Mouse (Mus musculus): ENCODE results near the gene Prom1. TPM values are rescaled to one million over a fixed set of nuclear protein-coding genes. Genes with fewer than 3 reads are reported as not detected.

The Prom1 gene
- polyA plus RNA-seq, 1 experiment from 2014 or later, result 116 TPM

DNA sequence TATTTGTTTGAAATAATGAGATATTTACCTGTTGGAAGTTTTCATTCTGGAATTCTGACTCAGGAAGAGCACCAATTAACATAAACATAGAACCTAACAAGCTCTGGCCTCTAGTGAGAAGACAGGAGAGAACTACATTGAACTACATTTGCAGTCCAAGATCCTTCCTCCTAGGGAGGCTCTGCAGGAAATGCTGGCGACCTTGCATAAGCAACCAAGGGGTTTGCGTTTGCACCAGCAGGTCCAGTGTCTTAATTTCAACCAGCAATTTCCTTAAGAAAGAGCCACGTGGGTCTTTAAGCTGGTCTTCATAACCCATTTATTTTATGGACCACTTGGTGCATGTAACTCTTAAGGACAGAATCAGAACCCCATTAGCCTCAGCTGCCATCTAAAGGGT is 28.2 kb downstream of the Prom1 start:
- Histone ChIP-seq H3K9me3 (no peaks in the 10 kb centered on the region), H3K4me1 (replicated peaks) (peaks cover 4% of the 10 kb centered on the region; the same call in 1 of the 2 replicates), H3K27ac (no peak overlapping the region), H3K27me3 (ENCODE audit: insufficient read depth, poor library complexity, severe bottlenecking) (no peaks in the 10 kb centered on the region), H3K4me3 (no peak overlapping the region), H3K36me3 (peaks cover 19% of the 10 kb centered on the region; the same call in 1 of the 2 replicates)
- WGBS, result 87% methylated on average over 3 of the region's 3 CpGs
- no peak for DNase-seq (ENCODE audit: low spot score)

- H3K9me3 ChIP-seq, result no peaks in the 10 kb centered on the region
- peaks cover 35% of the 10 kb centered on the region for H3K36me3 ChIP-seq
- no peak overlapping the region for H3K4me3 ChIP-seq
- 94% methylated on average over 7 of the region's 7 CpGs for WGBS
- no peaks in the 10 kb centered on the region for H3K27me3 ChIP-seq (ENCODE audit: insufficient read depth, poor library complexity, severe bottlenecking)
- no peak overlapping the region for H3K27ac ChIP-seq
- peaks cover 9% of the 10 kb centered on the region; the same call in 1 of the 2 replicates for H3K4me1 ChIP-seq (replicated peaks)
- DNase-seq (ENCODE audit: low spot score), result no peak
Measured at GRCm38 (mm10) chr5:44070529-44071133, 31.2 kb downstream of the Prom1 start.

DNA sequence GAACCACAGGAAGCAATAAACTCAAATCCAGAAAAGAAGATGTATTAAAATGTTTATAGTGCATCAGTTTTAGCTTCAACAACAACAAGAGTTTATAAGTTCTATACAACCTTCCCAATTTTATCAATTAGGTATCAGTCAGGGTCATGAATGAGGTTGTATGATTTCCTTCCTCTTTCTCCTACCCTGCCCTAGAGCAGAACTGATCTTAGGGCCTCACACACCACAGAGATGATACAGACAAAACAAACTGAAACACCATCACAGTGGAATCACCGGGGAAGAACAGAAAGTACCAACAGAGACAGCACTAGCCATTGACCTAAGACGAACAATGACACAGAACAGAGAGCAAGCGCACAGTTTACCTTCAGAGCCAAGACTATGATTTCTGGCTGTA is 43.6 kb downstream of the Prom1 start:
- H3K4me1 ChIP-seq (replicated peaks), result no peaks in the 10 kb centered on the region
- no peak overlapping the region for H3K27ac ChIP-seq
- H3K4me3 ChIP-seq, result no peak overlapping the region
- 95% methylated on average over 3 of the region's 3 CpGs for WGBS
- H3K9me3 ChIP-seq, result no peaks in the 10 kb centered on the region
- no peak for DNase-seq (ENCODE audit: low spot score)
- H3K36me3 ChIP-seq, result peaks cover 90% of the 10 kb centered on the region
- H3K27me3 ChIP-seq (ENCODE audit: insufficient read depth, poor library complexity, severe bottlenecking), result no peaks in the 10 kb centered on the region

DNA sequence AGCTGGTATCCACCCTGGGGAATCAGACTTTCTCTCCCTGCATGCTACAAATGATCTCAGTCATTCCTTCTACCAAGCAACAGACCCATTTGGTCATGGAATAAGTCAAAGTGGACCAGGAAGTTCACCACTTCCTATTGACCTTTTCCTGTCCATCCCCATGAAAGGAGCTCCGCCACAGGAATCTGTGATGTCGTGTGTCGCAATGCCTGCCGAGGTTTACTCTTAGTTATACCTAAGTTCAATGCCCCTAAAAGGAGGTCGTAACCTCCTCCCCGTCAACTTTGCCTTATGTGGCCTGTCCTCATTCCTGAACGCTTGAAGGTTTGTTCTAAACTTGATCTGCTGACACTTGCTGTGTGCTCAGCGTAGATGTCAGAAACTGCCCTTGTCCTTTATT is 51.6 kb downstream of the Prom1 start:
- 0 out of 2 replicates have a peak, but pooled peaks cover 4% of the 10 kb centered on the region for H3K4me1 ChIP-seq (replicated peaks)
- H3K36me3 ChIP-seq, result peaks cover 68% of the 10 kb centered on the region
- no peak for DNase-seq (ENCODE audit: low spot score)
- H3K27ac ChIP-seq, result no peak overlapping the region
- H3K9me3 ChIP-seq, result no peaks in the 10 kb centered on the region
- WGBS, result 79% methylated on average over 8 of the region's 8 CpGs
- H3K27me3 ChIP-seq (ENCODE audit: insufficient read depth, poor library complexity, severe bottlenecking), result no peaks in the 10 kb centered on the region
- H3K4me3 ChIP-seq, result no peak overlapping the region

- Histone ChIP-seq H3K4me3 (no peak overlapping the region), H3K4me1 (replicated peaks) (0 out of 2 replicates have a peak, but pooled peaks cover 4% of the 10 kb centered on the region), H3K36me3 (peaks cover 68% of the 10 kb centered on the region), H3K27me3 (ENCODE audit: insufficient read depth, poor library complexity, severe bottlenecking) (no peaks in the 10 kb centered on the region), H3K27ac (no peak overlapping the region), H3K9me3 (no peaks in the 10 kb centered on the region)
- DNase-seq (ENCODE audit: low spot score), result no peak
- WGBS, result 72% methylated on average over 6 of the region's 6 CpGs
Measured at GRCm38 (mm10) chr5:44049395-44049976, 52.3 kb downstream of the Prom1 start.

DNA sequence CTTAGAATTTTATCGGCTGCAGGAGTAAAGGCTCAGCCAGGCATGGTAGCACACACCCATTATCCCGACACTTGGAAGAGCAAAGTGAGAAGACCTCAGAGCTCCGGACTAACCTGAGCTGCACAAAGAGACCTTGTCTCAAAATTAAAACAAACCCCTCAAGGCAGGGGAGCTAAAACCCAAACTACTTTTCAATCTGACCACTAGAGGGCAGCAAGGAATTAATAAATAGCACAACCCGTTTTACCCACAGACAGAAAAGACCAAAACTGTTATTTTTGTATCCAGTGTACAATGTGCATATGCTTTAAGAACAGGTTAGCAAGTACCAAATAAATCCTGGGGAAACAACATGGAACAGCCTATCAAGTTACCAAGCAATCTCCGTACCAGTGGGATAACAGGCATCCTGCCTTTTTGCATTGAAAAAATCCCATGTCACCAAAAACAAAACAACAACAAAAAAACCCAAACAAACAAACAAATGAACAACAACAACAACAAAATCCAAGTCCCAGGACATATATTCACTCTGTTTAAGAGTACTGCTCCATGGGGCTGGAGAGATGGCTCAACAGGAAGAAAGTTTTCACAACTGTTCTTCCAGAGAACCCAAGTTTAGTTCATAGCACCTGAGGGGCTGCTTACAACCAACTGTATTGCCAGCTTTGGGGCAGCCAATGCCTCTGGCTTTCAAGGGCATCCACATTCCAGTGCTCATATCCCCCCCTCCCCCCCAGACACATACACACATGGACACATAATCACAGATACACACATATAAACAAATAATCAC is 53.1 kb downstream of the Prom1 start:
- no peak overlapping the region for H3K27ac ChIP-seq
- H3K36me3 ChIP-seq, result peaks cover 68% of the 10 kb centered on the region
- no peak overlapping the region for H3K4me3 ChIP-seq
- H3K27me3 ChIP-seq (ENCODE audit: insufficient read depth, poor library complexity, severe bottlenecking), result no peaks in the 10 kb centered on the region
- no peak for DNase-seq (ENCODE audit: low spot score)
- WGBS, result 52% methylated on average over 5 of the region's 5 CpGs
- no peaks in the 10 kb centered on the region for H3K9me3 ChIP-seq
- H3K4me1 ChIP-seq (replicated peaks), result 0 out of 2 replicates have a peak, but pooled peaks cover 4% of the 10 kb centered on the region

GRCm38 (mm10) chr5:44041725-44042124 is 60.1 kb downstream of the Prom1 start:
- Histone ChIP-seq H3K4me3 (no peak overlapping the region), H3K36me3 (peaks cover 93% of the 10 kb centered on the region), H3K4me1 (replicated peaks) (no peaks in the 10 kb centered on the region), H3K27ac (no peak overlapping the region), H3K27me3 (ENCODE audit: insufficient read depth, poor library complexity, severe bottlenecking) (no peaks in the 10 kb centered on the region), H3K9me3 (no peaks in the 10 kb centered on the region)
- WGBS, result 67% methylated on average over 1 of the region's 1 CpGs
- no peak for DNase-seq (ENCODE audit: low spot score)

GRCm38 (mm10) chr5:44041056-44041455 is 60.8 kb downstream of the Prom1 start:
- Histone ChIP-seq H3K36me3 (peaks cover 93% of the 10 kb centered on the region), H3K9me3 (no peaks in the 10 kb centered on the region), H3K4me3 (no peak overlapping the region), H3K4me1 (replicated peaks) (no peaks in the 10 kb centered on the region), H3K27me3 (ENCODE audit: insufficient read depth, poor library complexity, severe bottlenecking) (no peaks in the 10 kb centered on the region), H3K27ac (no peak overlapping the region)
- no peak for DNase-seq (ENCODE audit: low spot score)
- WGBS, result 89% methylated on average over 3 of the region's 3 CpGs

GRCm38 (mm10) chr5:43998295-43998989 is 103.4 kb downstream of the Prom1 start:
- H3K27ac ChIP-seq, result no peak overlapping the region
- H3K27me3 ChIP-seq (ENCODE audit: insufficient read depth, poor library complexity, severe bottlenecking), result no peaks in the 10 kb centered on the region
- 91% methylated on average over 9 of the region's 9 CpGs for WGBS
- no peaks in the 10 kb centered on the region for H3K9me3 ChIP-seq
- no peak overlapping the region for H3K4me3 ChIP-seq
- H3K36me3 ChIP-seq, result peaks cover 89% of the 10 kb centered on the region
- DNase-seq (ENCODE audit: low spot score), result no peak
- H3K4me1 ChIP-seq (replicated peaks), result no peaks in the 10 kb centered on the region

GRCm38 (mm10) chr5:43997626-43998025 is 104.2 kb downstream of the Prom1 start:
- no peak overlapping the region for H3K27ac ChIP-seq
- no peaks in the 10 kb centered on the region for H3K27me3 ChIP-seq (ENCODE audit: insufficient read depth, poor library complexity, severe bottlenecking)
- H3K4me3 ChIP-seq, result no peak overlapping the region
- no peaks in the 10 kb centered on the region for H3K9me3 ChIP-seq
- no peak for DNase-seq (ENCODE audit: low spot score)
- H3K36me3 ChIP-seq, result peaks cover 85% of the 10 kb centered on the region
- no peaks in the 10 kb centered on the region for H3K4me1 ChIP-seq (replicated peaks)
- WGBS, result 91% methylated on average over 8 of the region's 8 CpGs

DNA sequence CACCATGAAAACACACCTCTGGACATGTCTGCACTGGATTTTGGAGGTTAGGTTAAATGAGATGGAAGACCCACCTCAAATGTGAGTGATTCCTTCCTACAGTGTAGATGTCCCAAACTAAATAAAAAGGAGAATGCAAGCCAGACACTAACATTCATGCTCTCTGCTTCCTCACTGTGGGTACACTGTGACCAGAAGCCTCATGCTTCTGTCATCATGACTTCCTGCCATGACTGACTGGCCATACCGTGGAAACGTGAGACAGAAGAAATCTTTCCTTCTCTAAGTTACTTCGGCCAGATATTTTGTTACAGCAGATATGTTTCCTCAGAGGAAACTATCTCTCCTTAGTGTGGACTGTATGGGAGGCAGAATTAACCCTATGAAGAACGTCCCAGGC is 105.7 kb downstream of the Prom1 start:
- H3K36me3 ChIP-seq, result peaks cover 71% of the 10 kb centered on the region
- H3K27me3 ChIP-seq (ENCODE audit: insufficient read depth, poor library complexity, severe bottlenecking), result no peaks in the 10 kb centered on the region
- no peak for DNase-seq (ENCODE audit: low spot score)
- 83% methylated on average over 4 of the region's 4 CpGs for WGBS
- H3K27ac ChIP-seq, result no peak overlapping the region
- no peaks in the 10 kb centered on the region for H3K4me1 ChIP-seq (replicated peaks)
- no peaks in the 10 kb centered on the region for H3K9me3 ChIP-seq
- no peak overlapping the region for H3K4me3 ChIP-seq

DNA sequence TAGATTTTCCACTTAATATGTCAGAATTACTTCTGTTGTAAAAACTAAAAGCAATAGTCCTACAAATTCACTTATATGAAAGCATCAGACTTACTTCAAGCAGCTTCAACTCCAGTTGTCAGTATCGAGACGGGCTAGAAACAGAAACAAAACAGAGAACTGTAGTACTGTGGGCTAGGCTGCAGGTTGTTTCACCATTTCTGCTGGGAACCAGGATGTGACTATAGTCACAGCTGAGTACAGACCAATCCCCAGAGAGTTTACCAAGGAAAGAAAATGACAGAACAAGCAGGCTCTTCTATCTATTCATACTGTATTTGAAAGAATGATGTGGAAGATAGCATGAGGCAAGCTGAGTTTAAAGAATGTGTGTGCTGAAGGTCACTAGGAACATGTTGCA is 106.9 kb downstream of the Prom1 start:
- 91% methylated on average over 2 of the region's 2 CpGs for WGBS
- Histone ChIP-seq H3K27ac (no peak overlapping the region), H3K4me1 (replicated peaks) (no peaks in the 10 kb centered on the region), H3K36me3 (peaks cover 59% of the 10 kb centered on the region), H3K27me3 (ENCODE audit: insufficient read depth, poor library complexity, severe bottlenecking) (no peaks in the 10 kb centered on the region), H3K4me3 (no peak overlapping the region), H3K9me3 (no peaks in the 10 kb centered on the region)
- DNase-seq (ENCODE audit: low spot score), result no peak

Data from hindbrain, embryonic 10.5 days (tissue).